Mouse (Mus musculus): ENCODE measurements around the gene Fam216b. TPM values are rescaled to one million over a fixed set of nuclear protein-coding genes. Genes with fewer than 3 reads are reported as not detected.

Fam216b gene
- polyA plus RNA-seq, 1 experiment from 2014 or later = not detected

DNA sequence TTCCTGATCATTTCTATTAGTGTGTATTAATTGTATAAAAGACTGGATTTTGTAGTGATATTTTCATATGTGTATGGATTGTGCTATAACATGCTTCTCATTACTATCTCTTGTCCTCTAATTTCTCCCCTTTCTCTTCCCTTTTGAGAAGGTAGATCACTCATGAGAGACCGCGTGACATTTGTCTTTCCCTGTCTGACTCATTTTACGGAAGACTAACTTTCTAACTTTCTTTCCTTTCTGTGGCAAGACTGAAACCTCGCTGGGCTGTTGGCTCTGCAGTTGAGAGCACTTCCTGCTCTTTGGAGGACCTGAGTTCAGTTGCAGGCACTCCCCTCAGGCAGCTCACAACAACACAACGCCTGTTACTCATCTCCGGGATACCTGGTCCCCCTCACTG lies 48.2 kb downstream of the Fam216b start:
- no peaks in the 10 kb centered on the region for H3K9me3 ChIP-seq (replicated peaks)
- H3K9ac ChIP-seq = no peak overlapping the region
- H3K4me2 ChIP-seq (replicated peaks) = no peak overlapping the region
- WGBS = 82% methylated on average over 6 of the region's 6 CpGs
- 0 out of 2 replicates have a peak, but pooled peaks cover 4% of the 10 kb centered on the region for H3K4me1 ChIP-seq
- no peaks in the 10 kb centered on the region for H3K36me3 ChIP-seq
- no peaks in the 10 kb centered on the region for H3K27me3 ChIP-seq
- ATAC-seq (ENCODE audit: low FRiP score) = no peak
- no peak overlapping the region for H3K4me3 ChIP-seq
- no peak overlapping the region for H3K27ac ChIP-seq

- no peak overlapping the region for H3K4me3 ChIP-seq
- no peaks in the 10 kb centered on the region for H3K27me3 ChIP-seq
- 0 out of 2 replicates have a peak, but pooled peaks cover 4% of the 10 kb centered on the region for H3K4me1 ChIP-seq
- no peak overlapping the region for H3K4me2 ChIP-seq (replicated peaks)
- no peak overlapping the region for H3K9ac ChIP-seq
- no peak for ATAC-seq (ENCODE audit: low FRiP score)
- WGBS = 64% methylated on average over 8 of the region's 8 CpGs
- H3K27ac ChIP-seq = no peak overlapping the region
- H3K9me3 ChIP-seq (replicated peaks) = no peaks in the 10 kb centered on the region
- H3K36me3 ChIP-seq = no peaks in the 10 kb centered on the region
These were observed 49.9 kb downstream of the Fam216b start for GRCm38 (mm10) chr14:78038876-78039275.

Other genes starting within 250 kb of the Fam216b start
- gene Dnajc15, start 213.9 kb downstream of the Fam216b start, polyA plus RNA-seq (2016; fragmentation: Nextera tagmentation; extraction: Ambion mirVana) = 70.2 and 75.4 TPM in 2 replicates
- gene Epsti1, start 184.8 kb downstream of the Fam216b start, polyA plus RNA-seq (2016; fragmentation: Nextera tagmentation; extraction: Ambion mirVana) = 0.40 and 0.48 TPM in 2 replicates
- gene Tnfsf11, start 219.0 kb upstream of the Fam216b start, polyA plus RNA-seq (2016; fragmentation: Nextera tagmentation; extraction: Ambion mirVana) = 0.12 TPM in 1 of 2 replicates, not detected in the other